Mouse (Mus musculus) ES-Bruce4 (cell line): ENCODE measurements around the gene Adamts4.

ENCODE experiments used
- CTCF ChIP-seq: IDR thresholded peaks from one replicate; pipeline ENCODE4 v1.8.1; 2011; ENCODE audit warnings: low read depth, low read length
- EP300 ChIP-seq: IDR thresholded peaks from 2 replicates; pipeline ENCODE4 v1.6.1; 2011; ENCODE audit warnings: low read depth, low read length; ENCODE audit not compliant: insufficient read depth

DNA sequence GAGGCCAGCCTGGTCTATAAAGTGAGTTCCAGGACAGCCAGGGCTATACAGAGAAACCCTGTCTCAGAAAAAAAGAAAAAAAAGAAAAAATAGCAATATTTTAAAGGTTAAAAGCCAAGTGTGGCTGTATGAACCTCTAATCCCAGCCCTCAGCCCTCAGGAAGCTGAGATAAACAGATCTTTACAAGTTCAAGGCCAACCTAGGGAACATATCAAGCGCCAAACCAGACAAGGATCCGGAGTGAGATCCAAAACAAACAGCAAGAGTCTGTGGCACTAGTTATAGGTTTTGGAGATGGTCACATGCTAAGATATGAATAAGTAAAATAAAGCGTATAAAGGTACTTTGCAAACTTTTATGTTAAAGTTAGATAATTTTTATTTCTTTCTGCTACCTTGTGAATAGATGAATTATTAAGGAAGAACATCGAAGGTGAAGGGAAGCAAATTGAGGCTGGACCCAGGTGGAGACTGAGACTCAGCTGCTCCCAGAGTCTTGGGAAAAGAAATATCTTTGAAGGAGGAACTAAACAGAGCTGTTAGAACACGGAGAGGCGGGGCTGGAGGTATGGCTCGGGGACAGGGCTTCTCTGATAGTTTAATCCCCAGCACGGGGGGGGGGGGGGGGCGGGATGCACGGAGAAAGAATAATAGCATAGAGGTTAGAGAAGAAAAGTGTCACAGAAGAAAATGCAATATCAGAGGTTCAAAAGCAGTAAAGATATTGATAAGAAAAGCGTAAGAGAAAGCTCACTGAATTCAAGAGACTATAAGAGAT, 46.6 kb upstream of the Adamts4 start:
- TF ChIP-seq CTCF (no peak), EP300 (no peak)
